Mouse (Mus musculus) ES-E14 (cell line): ENCODE measurements at regions not wholly inside any gene's neighbourhood (a gene's known extent, or its start where the extent isn't known, plus 50 kb on each side); places are given as distances from the start of the nearest gene placed in this dataset.

Source experiments
- CHD2 ChIP-seq: IDR thresholded peaks from 2 replicates; pipeline ENCODE4 v1.6.1; 2014; ENCODE audit warnings: mild to moderate bottlenecking, low read depth, low read length, inconsistent platforms
- ZC3H11A ChIP-seq: IDR thresholded peaks from 2 replicates; pipeline ENCODE4 v1.6.1; 2012; ENCODE audit warnings: low read depth, mild to moderate bottlenecking, inconsistent platforms, low read length, borderline replicate concordance
- ZNF384 ChIP-seq: IDR thresholded peaks from 2 replicates; pipeline ENCODE4 v1.6.1; 2012; ENCODE audit warnings: low read depth, low read length, inconsistent platforms

DNA sequence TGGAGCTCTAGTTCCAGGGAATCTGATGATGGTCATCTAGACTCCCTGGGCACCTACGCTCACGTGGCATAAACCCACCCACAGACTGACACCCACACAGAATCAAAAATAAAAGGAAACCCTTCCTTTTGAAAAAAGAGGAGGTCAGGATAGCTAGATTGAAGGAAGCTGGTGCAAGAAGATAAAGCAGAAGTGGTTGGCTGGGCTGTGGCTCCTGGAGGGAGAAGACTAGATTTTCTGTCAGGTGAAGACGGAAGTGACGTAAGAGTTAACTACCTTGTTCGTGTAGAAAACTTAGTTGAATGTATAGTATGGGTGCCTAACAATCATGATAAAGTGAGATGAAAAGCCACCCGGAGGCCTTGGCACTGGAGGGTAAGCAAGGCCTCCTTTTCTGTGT lies 95.1 kb downstream of the Stk35 start:
- TF ChIP-seq ZNF384, result no peak
- TF ChIP-seq CHD2, result no peak
- TF ChIP-seq ZC3H11A, result no peak
